Mouse (Mus musculus): ENCODE measurements around the gene L3mbtl3. TPM values are rescaled to one million over a fixed set of nuclear protein-coding genes. Genes with fewer than 3 reads are reported as not detected.

Gene L3mbtl3
- total and polyA plus RNA-seq, 3 experiments, result 11.8 to 19.5 (median 18.0) TPM

GRCm38 (mm10) chr10:26327691-26328542 is 47.9 kb downstream of the L3mbtl3 start:
- no peak for DNase-seq (ENCODE audit: extremely low read depth)

DNA sequence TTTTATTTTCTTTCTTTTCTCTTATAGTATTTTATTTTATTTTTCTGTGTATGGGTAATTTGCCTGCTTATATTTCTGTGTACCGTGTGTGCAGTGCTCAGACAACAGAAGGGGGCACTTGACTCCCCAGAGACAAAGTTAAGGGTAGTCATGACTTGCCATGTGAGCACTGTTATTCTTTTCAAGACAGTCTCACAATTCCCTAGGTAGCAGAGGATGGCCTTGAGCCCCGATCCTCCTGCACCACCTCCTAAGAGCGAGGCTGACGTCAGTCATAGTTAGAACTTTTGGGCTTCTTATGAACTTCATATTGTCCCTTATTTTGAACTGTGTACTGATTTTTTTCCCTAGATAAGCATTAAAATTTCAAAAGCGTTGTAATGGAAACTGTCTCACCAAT is 48.5 kb downstream of the L3mbtl3 start:
- H3K4me1 ChIP-seq (ENCODE audit: control insufficient read depth in 1 of 2, insufficient read depth in 2 of 2), result peaks cover 14 to 61% of the 10 kb centered on the region in 2 experiments
- peaks cover 13 to 43% of the 10 kb centered on the region in 2 experiments for H3K36me3 ChIP-seq (replicated peaks in 1 of 2; ENCODE audit: control insufficient read depth in 1 of 2, insufficient read depth in 1 of 2, low read length in 1 of 2)
- H3K9ac ChIP-seq (ENCODE audit: insufficient read depth, low read depth), result no peak overlapping the region
- no peaks in the 10 kb centered on the region; the same call in 1 of the 2 replicates for H3K79me2 ChIP-seq (replicated peaks; ENCODE audit: control insufficient read depth, extremely low read depth, insufficient read depth, poor library complexity, severe bottlenecking)
- dilution Hi-C loops (cut with MboI; ENCODE audit: extremely low pct_ligation_motif_present, extremely low pct_unique_long_range_greater_than_20kb, low sequenced_read_pairs), result no loop called here
- no peak overlapping the region for H3K4me2 ChIP-seq (ENCODE audit: insufficient read depth, low read depth, poor library complexity, severe bottlenecking)
- TF ChIP-seq MAZ (IDR thresholded peaks at IDR 0.05; ENCODE audit: low read depth, low read length) (no peak), ZC3H11A (IDR thresholded peaks at IDR 0.05; ENCODE audit: low read depth, low read length) (no peak), RCOR1 (conservative IDR thresholded peaks at IDR 0.05; ENCODE audit: low read depth, low read length) (no peak), ZMIZ1 (IDR thresholded peaks at IDR 0.05; ENCODE audit: low read depth, low read length) (no peak), IRF4 (IDR thresholded peaks at IDR 0.05; ENCODE audit: low read depth, low read length) (no peak), MEF2A (IDR thresholded peaks at IDR 0.05; ENCODE audit: borderline replicate concordance, low read depth, low read length) (no peak), ETS1 (conservative IDR thresholded peaks at IDR 0.05; ENCODE audit: low read depth, low read length) (no peak), MXI1 (IDR thresholded peaks at IDR 0.05; ENCODE audit: low read depth, low read length) (no peak), SIN3A (IDR thresholded peaks at IDR 0.05; ENCODE audit: low read length) (no peak), CHD1 (IDR thresholded peaks at IDR 0.05; ENCODE audit: low read depth, low read length) (no peak), HCFC1 (IDR thresholded peaks at IDR 0.05; ENCODE audit: low read depth, low read length) (no peak), NRF1 (IDR thresholded peaks at IDR 0.05; ENCODE audit: low read depth, low read length) (no peak), TCF12 (IDR thresholded peaks at IDR 0.05; ENCODE audit: low read depth, low read length) (no peak)
- no peak overlapping the region for H3K27ac ChIP-seq (ENCODE audit: insufficient read depth, low read depth)
- no peaks in the 10 kb centered on the region for H3K27me3 ChIP-seq (replicated peaks)
- no peaks in the 10 kb centered on the region for H3K9me3 ChIP-seq (replicated peaks; ENCODE audit: low read length)
- no peak overlapping the region for H3K4me3 ChIP-seq (replicated peaks in 1 of 3; ENCODE audit: low read depth in 2 of 3, low read length in 2 of 3, poor library complexity in 1 of 3)
- in situ Hi-C loops (cut with MboI; ENCODE audit: low pct_ligation_motif_present, low pct_unique_long_range_greater_than_20kb, low sequenced_read_pairs), result no loop called here
- DNase-seq (ENCODE audit: extremely low read depth), result peak; percentile 33

More at GRCm38 (mm10) chr10:26327691-26328542, 47.9 kb downstream of the L3mbtl3 start:
- Histone ChIP-seq H3K9me3 (replicated peaks; ENCODE audit: low read length) (no peaks in the 10 kb centered on the region), H3K9ac (ENCODE audit: insufficient read depth, low read depth) (no peak overlapping the region), H3K27ac (ENCODE audit: insufficient read depth, low read depth) (no peak overlapping the region), H3K4me3 (replicated peaks in 1 of 3; ENCODE audit: low read depth in 2 of 3, low read length in 2 of 3, poor library complexity in 1 of 3) (no peak overlapping the region), H3K4me2 (ENCODE audit: insufficient read depth, low read depth, poor library complexity, severe bottlenecking) (no peak overlapping the region), H3K79me2 (replicated peaks; ENCODE audit: control insufficient read depth, extremely low read depth, insufficient read depth, poor library complexity, severe bottlenecking) (no peaks in the 10 kb centered on the region), H3K36me3 (replicated peaks in 1 of 2; ENCODE audit: control insufficient read depth in 1 of 2, insufficient read depth in 1 of 2, low read length in 1 of 2) (peaks cover 15 to 43% of the 10 kb centered on the region in 2 experiments), H3K27me3 (replicated peaks) (no peaks in the 10 kb centered on the region), H3K4me1 (ENCODE audit: control insufficient read depth in 1 of 2, insufficient read depth in 2 of 2) (peaks cover 11 to 56% of the 10 kb centered on the region in 2 experiments)
- TF ChIP-seq MXI1 (IDR thresholded peaks at IDR 0.05; ENCODE audit: low read depth, low read length) (no peak), IRF4 (IDR thresholded peaks at IDR 0.05; ENCODE audit: low read depth, low read length) (no peak), JUND (conservative IDR thresholded peaks at IDR 0.05; ENCODE audit: low read depth, low read length) (no peak), SMC3 (IDR thresholded peaks at IDR 0.05; ENCODE audit: low read depth, low read length) (no peak), ZKSCAN1 (IDR thresholded peaks at IDR 0.05; ENCODE audit: borderline replicate concordance, low read depth, low read length) (no peak), MAFK (IDR thresholded peaks at IDR 0.05; ENCODE audit: insufficient replicate concordance, low read length) (no peak), MAZ (IDR thresholded peaks at IDR 0.05; ENCODE audit: low read depth, low read length) (no peak), MAX (IDR thresholded peaks at IDR 0.05; ENCODE audit: low read length) (no peak), POLR2AphosphoS2 (IDR thresholded peaks at IDR 0.05; ENCODE audit: low read depth, low read length) (no peak), USF2 (conservative IDR thresholded peaks at IDR 0.05; ENCODE audit: low read depth, low read length) (no peak), HCFC1 (IDR thresholded peaks at IDR 0.05; ENCODE audit: low read depth, low read length) (no peak), GABPA (IDR thresholded peaks at IDR 0.05; ENCODE audit: insufficient replicate concordance, low read depth, low read length) (no peak), EP300 (IDR thresholded peaks at IDR 0.05; ENCODE audit: low read length) (no peak), PAX5 (IDR thresholded peaks at IDR 0.05; ENCODE audit: low read length) (no peak), TBP (conservative IDR thresholded peaks at IDR 0.05; ENCODE audit: low read depth, low read length) (no peak), E2F4 (IDR thresholded peaks at IDR 0.05; ENCODE audit: insufficient replicate concordance, low read depth, low read length) (no peak), ZC3H11A (IDR thresholded peaks at IDR 0.05; ENCODE audit: low read depth, low read length) (no peak), NRF1 (IDR thresholded peaks at IDR 0.05; ENCODE audit: low read depth, low read length) (no peak), SIN3A (IDR thresholded peaks at IDR 0.05; ENCODE audit: low read length) (no peak)
- dilution Hi-C loops (cut with MboI; ENCODE audit: extremely low pct_ligation_motif_present, extremely low pct_unique_long_range_greater_than_20kb, low sequenced_read_pairs), result no loop called here
- in situ Hi-C loops (cut with MboI; ENCODE audit: low pct_ligation_motif_present, low pct_unique_long_range_greater_than_20kb, low sequenced_read_pairs), result no loop called here
